Mouse (Mus musculus): ENCODE data around the gene Col23a1. TPM values are rescaled to one million over a fixed set of nuclear protein-coding genes. Genes with fewer than 3 reads are reported as not detected.

Gene Col23a1
- total and polyA plus RNA-seq, 2 experiments from 2014 or later: 3.5 to 7.2 TPM

DNA sequence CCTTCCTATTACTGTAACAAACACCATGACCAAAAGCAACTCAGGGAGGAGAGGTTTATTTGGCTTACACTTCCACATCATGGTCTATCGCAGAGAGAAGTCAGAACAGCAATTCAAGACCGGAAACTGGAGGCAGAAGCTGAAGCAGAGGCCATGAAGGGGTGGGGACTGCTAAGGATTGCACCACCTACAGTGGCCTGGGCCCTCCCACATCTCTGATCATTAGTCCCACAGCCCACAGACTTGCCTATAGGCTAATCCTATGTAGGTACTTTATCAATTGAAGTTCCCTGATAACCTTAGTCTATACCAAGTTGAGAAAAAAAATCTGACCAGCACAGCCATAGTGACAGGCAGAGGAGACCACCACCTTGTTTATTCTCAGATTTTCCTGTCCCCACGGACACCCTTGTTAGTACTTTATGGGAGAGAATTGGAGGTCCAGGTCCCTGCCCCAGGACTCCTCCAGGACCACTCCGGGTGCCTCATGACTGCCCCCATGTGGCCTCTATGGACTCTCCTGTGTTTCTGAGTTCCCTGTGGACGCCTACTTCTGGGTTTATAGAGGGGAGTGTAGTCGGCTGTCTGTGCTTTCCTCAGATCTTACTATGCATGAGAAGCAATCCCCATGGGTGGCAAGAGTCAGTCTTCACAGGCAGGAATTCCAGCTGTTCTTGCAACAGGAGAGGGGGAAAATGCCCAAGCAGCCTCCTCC is 157.1 kb downstream of the Col23a1 start:
- H3K27me3 ChIP-seq (ENCODE audit: control insufficient read depth, insufficient read depth, low read length): peaks cover 9% of the 10 kb centered on the region; the same call in 1 of the 2 replicates
- ATAC-seq (ENCODE audit: insufficient read depth, low read depth): no peak
- WGBS: 36% methylated on average over 6 of the region's 6 CpGs

GRCm38 (mm10) chr11:51448256-51448655 is 158.5 kb downstream of the Col23a1 start:
- H3K4me3 ChIP-seq (ENCODE audit: low read depth, low read length): no peak overlapping the region
- ATAC-seq (ENCODE audit: insufficient read depth, low read depth): no peak
- H3K36me3 ChIP-seq (replicated peaks; ENCODE audit: control insufficient read depth, insufficient read depth, low read length): no peaks in the 10 kb centered on the region
- no peaks in the 10 kb centered on the region for H3K4me1 ChIP-seq (ENCODE audit: control insufficient read depth, insufficient read depth)
- H3K4me2 ChIP-seq (ENCODE audit: low read depth, low read length): no peak overlapping the region
- no peaks in the 10 kb centered on the region for H3K9me3 ChIP-seq (replicated peaks; ENCODE audit: control insufficient read depth, low read length)
- TF ChIP-seq EP300 (IDR thresholded peaks at IDR 0.05; ENCODE audit: low read depth) (no peak), CTCF (IDR thresholded peaks at IDR 0.05; ENCODE audit: low read depth) (no peak)
- peaks cover 19% of the 10 kb centered on the region for H3K27me3 ChIP-seq (ENCODE audit: control insufficient read depth, insufficient read depth, low read length)
- no peak overlapping the region for H3K9ac ChIP-seq (replicated peaks; ENCODE audit: low read depth, low read length)
- no peak overlapping the region for H3K27ac ChIP-seq (ENCODE audit: low read depth)
- WGBS: 75% methylated on average over 4 of the region's 4 CpGs
- DNase-seq (ENCODE audit: low spot score): no peak

More for the DNA sequence above, 157.1 kb downstream of the Col23a1 start:
- peak; percentile 38 for DNase-seq (ENCODE audit: low spot score)
- Histone ChIP-seq H3K4me1 (ENCODE audit: control insufficient read depth, insufficient read depth) (no peaks in the 10 kb centered on the region), H3K4me3 (ENCODE audit: low read depth, low read length) (no peak overlapping the region), H3K4me2 (ENCODE audit: low read depth, low read length) (no peak overlapping the region), H3K27ac (ENCODE audit: low read depth) (no peak overlapping the region), H3K9ac (replicated peaks; ENCODE audit: low read depth, low read length) (no peak overlapping the region), H3K36me3 (replicated peaks; ENCODE audit: control insufficient read depth, insufficient read depth, low read length) (no peaks in the 10 kb centered on the region), H3K9me3 (replicated peaks; ENCODE audit: control insufficient read depth, low read length) (no peaks in the 10 kb centered on the region)
- TF ChIP-seq EP300 (IDR thresholded peaks at IDR 0.05; ENCODE audit: low read depth) (no peak), CTCF (IDR thresholded peaks at IDR 0.05; ENCODE audit: low read depth) (peak; percentile 61)

DNA sequence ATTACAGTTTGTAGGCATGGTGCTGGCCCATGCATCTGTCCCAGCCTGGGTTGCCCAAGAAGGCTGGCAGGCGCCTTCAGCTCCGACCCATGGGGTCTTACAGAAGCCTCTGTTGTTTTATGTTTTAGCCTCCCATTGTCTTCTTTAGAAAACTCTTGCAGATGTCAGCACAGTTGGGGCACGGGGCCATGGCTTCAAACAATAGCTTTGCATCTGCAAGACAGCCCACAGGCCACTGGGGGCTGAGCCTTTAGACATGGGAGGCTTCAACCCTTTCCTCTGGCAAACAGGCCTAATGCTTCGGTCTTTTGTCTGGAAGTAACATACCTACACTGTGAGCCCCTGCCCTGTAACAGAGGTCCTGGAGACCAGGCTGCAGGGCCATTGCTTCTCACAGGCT is 159.0 kb downstream of the Col23a1 start:
- no peak for ATAC-seq (ENCODE audit: insufficient read depth, low read depth)
- H3K27me3 ChIP-seq (ENCODE audit: control insufficient read depth, insufficient read depth, low read length): peaks cover 23% of the 10 kb centered on the region
- WGBS: 62% methylated on average over 4 of the region's 4 CpGs

DNA sequence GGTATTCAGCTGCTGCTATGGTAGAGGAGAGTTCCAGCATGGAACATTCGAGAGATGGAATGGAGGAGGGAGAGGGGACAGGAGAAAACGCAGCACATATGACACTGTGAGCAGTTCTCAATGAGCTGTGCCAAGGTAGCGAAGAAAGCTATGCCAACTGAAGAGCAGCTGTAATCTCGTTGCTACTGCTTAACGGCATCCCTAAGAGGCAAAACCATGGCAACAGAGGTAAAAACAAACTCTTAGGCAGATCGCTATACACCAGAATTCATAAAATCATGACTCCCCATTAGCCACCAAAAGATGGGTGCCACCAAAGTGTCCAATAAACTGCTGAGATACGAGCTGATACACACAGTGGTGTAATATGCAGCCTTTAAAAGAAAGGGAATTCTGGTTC is 160.2 kb downstream of the Col23a1 start:
- Histone ChIP-seq H3K4me3 (ENCODE audit: low read depth, low read length) (no peak overlapping the region), H3K9ac (replicated peaks; ENCODE audit: low read depth, low read length) (no peak overlapping the region), H3K27me3 (ENCODE audit: control insufficient read depth, insufficient read depth, low read length) (peaks cover 30% of the 10 kb centered on the region), H3K4me1 (ENCODE audit: control insufficient read depth, insufficient read depth) (no peaks in the 10 kb centered on the region), H3K27ac (ENCODE audit: low read depth) (no peak overlapping the region), H3K36me3 (replicated peaks; ENCODE audit: control insufficient read depth, insufficient read depth, low read length) (no peaks in the 10 kb centered on the region), H3K4me2 (ENCODE audit: low read depth, low read length) (no peak overlapping the region), H3K9me3 (replicated peaks; ENCODE audit: control insufficient read depth, low read length) (no peaks in the 10 kb centered on the region)
- 63% methylated on average over 7 of the region's 7 CpGs for WGBS
- no peak for DNase-seq (ENCODE audit: low spot score)
- no peak for TF ChIP-seq CTCF (IDR thresholded peaks at IDR 0.05; ENCODE audit: low read depth)
- no peak for TF ChIP-seq EP300 (IDR thresholded peaks at IDR 0.05; ENCODE audit: low read depth)
- no peak for ATAC-seq (ENCODE audit: insufficient read depth, low read depth)

More for the DNA sequence above, 159.0 kb downstream of the Col23a1 start:
- no peaks in the 10 kb centered on the region for H3K36me3 ChIP-seq (replicated peaks; ENCODE audit: control insufficient read depth, insufficient read depth, low read length)
- H3K4me2 ChIP-seq (ENCODE audit: low read depth, low read length): no peak overlapping the region
- no peak overlapping the region for H3K4me3 ChIP-seq (ENCODE audit: low read depth, low read length)
- H3K9ac ChIP-seq (replicated peaks; ENCODE audit: low read depth, low read length): no peak overlapping the region
- no peak overlapping the region for H3K27ac ChIP-seq (ENCODE audit: low read depth)
- no peaks in the 10 kb centered on the region for H3K4me1 ChIP-seq (ENCODE audit: control insufficient read depth, insufficient read depth)
- DNase-seq (ENCODE audit: low spot score): no peak
- TF ChIP-seq CTCF (IDR thresholded peaks at IDR 0.05; ENCODE audit: low read depth): no peak
- TF ChIP-seq EP300 (IDR thresholded peaks at IDR 0.05; ENCODE audit: low read depth): no peak
- no peaks in the 10 kb centered on the region for H3K9me3 ChIP-seq (replicated peaks; ENCODE audit: control insufficient read depth, low read length)

- Histone ChIP-seq H3K9ac (replicated peaks; ENCODE audit: low read depth, low read length) (no peak overlapping the region), H3K27ac (ENCODE audit: low read depth) (no peak overlapping the region), H3K36me3 (replicated peaks; ENCODE audit: control insufficient read depth, insufficient read depth, low read length) (no peaks in the 10 kb centered on the region), H3K4me3 (ENCODE audit: low read depth, low read length) (no peak overlapping the region), H3K4me2 (ENCODE audit: low read depth, low read length) (no peak overlapping the region), H3K4me1 (ENCODE audit: control insufficient read depth, insufficient read depth) (no peaks in the 10 kb centered on the region), H3K27me3 (ENCODE audit: control insufficient read depth, insufficient read depth, low read length) (peaks cover 39% of the 10 kb centered on the region), H3K9me3 (replicated peaks; ENCODE audit: control insufficient read depth, low read length) (0 out of 2 replicates have a peak, but pooled peaks cover 2% of the 10 kb centered on the region)
- DNase-seq (ENCODE audit: low spot score) (no peak), ATAC-seq (ENCODE audit: insufficient read depth, low read depth) (no peak)
- WGBS: 77% methylated on average over 5 of the region's 5 CpGs
- TF ChIP-seq CTCF (IDR thresholded peaks at IDR 0.05; ENCODE audit: low read depth) (no peak), EP300 (IDR thresholded peaks at IDR 0.05; ENCODE audit: low read depth) (no peak)
These were observed 161.6 kb downstream of the Col23a1 start for GRCm38 (mm10) chr11:51451281-51451680.

GRCm38 (mm10) chr11:51451925-51452324 is 162.2 kb downstream of the Col23a1 start:
- H3K27ac ChIP-seq (ENCODE audit: low read depth): no peak overlapping the region
- H3K4me3 ChIP-seq (ENCODE audit: low read depth, low read length): no peak overlapping the region
- no peak overlapping the region for H3K4me2 ChIP-seq (ENCODE audit: low read depth, low read length)
- no peaks in the 10 kb centered on the region for H3K36me3 ChIP-seq (replicated peaks; ENCODE audit: control insufficient read depth, insufficient read depth, low read length)
- H3K9ac ChIP-seq (replicated peaks; ENCODE audit: low read depth, low read length): no peak overlapping the region
- ATAC-seq (ENCODE audit: insufficient read depth, low read depth): no peak
- no peak for TF ChIP-seq EP300 (IDR thresholded peaks at IDR 0.05; ENCODE audit: low read depth)
- no peak for TF ChIP-seq CTCF (IDR thresholded peaks at IDR 0.05; ENCODE audit: low read depth)
- DNase-seq (ENCODE audit: low spot score): no peak
- 0 out of 2 replicates have a peak, but pooled peaks cover 2% of the 10 kb centered on the region for H3K9me3 ChIP-seq (replicated peaks; ENCODE audit: control insufficient read depth, low read length)
- no peaks in the 10 kb centered on the region for H3K4me1 ChIP-seq (ENCODE audit: control insufficient read depth, insufficient read depth)
- WGBS: 56% methylated on average over 7 of the region's 7 CpGs
- peaks cover 42% of the 10 kb centered on the region for H3K27me3 ChIP-seq (ENCODE audit: control insufficient read depth, insufficient read depth, low read length)

Data from heart, postnatal 0 days (tissue).